Mouse (Mus musculus) left cerebral cortex, adult 2 months (tissue): ENCODE results near the gene Tmem131. TPM values are rescaled to one million over a fixed set of nuclear protein-coding genes. Genes with fewer than 3 reads are reported as not detected.

Source experiments
- DNase-seq, 2 experiments: peaks; one replicate each; pipeline ENCODE4 v3.0.0; 2021 to 2022; ENCODE audit warnings: low spot score in 2 of 2, mixed read lengths in 1 of 2; ENCODE audit errors: extremely low spot score in 1 of 2
- H3K27ac ChIP-seq: fragments of 200-600 bp; 2 replicates; pipeline ENCODE4 v1.8.1; 2022
- H3K4me3 ChIP-seq: fragments of 200-600 bp; 2 replicates; pipeline ENCODE4 v1.8.1; 2022
- CTCF ChIP-seq: fragments of 200-600 bp; IDR thresholded peaks from 2 replicates; pipeline ENCODE4 v1.8.1; 2022; ENCODE audit warnings: antibody characterized with exemption, mild to moderate bottlenecking, moderate library complexity
- intact Hi-C: fragments of 180-260 bp; cut with DNase I; formaldehyde crosslinking; loops from one replicate; pipeline ENCODE4 v1.15.1; 2025
- total RNA-seq, 2 experiments: library from RNA; stranded (reverse); gene quantifications; 2 replicates each; pipeline ENCODE4 v1.2.3; 2021

The Tmem131 gene
- total RNA-seq, 2 experiments from 2014 or later: 53.6 to 61.1 TPM

DNA sequence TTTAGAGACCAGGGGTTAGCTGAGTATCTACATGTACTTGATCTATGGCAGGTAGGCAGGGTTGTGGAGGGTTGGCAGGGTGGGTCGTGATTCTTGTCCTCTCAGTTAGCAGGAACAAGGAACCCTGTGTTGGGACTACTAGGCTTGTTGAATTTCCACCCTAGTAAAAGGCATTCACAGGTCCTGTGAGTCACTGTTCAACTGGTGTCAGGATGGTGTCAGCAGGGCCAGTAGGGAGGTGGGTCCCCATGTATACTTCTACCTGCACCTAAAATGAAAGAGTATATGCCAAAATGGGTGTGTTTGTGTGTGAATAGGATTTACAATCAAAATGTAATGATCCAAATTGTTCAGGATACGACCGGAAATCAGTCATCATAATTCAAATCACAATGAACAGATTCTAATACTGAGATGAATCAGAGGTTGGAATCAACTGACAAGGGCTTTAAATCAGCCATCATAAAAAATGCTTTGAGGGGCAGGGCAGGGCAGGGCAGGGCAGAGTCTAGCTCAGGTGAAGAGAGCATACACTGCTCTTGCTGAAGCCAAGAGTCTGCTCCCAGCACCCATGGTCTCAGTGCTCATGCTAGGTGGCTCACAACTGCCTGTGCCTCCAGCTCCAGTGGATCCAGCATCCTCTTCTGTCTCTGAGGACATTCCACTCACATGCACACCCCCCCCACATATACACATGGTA, 27.6 kb upstream of the Tmem131 start:
- no peak for DNase-seq
- H3K4me3 ChIP-seq: no peak overlapping the region
- H3K27ac ChIP-seq: no peak overlapping the region
- intact Hi-C loops: no loop called here
- no peak for TF ChIP-seq CTCF

DNA sequence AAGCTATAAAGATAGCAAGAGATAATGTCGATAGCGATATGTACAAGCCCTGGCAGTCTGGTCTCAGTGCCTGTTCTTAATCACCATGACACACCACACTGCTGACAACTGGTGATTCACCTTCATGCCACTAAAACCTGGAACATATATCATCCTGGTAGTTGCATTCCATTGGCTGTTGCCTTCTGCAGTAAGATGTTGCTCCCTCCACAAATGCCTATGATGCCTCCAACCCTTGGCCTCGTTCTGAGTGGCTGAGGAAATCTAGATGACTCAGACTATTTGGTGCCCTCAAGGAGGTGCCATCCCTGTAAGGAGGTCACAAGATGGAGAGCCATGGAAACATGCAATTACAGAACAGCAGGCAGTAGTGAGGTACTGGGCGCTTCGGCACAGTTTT, 22.4 kb upstream of the Tmem131 start:
- intact Hi-C loops: no loop called here

DNA sequence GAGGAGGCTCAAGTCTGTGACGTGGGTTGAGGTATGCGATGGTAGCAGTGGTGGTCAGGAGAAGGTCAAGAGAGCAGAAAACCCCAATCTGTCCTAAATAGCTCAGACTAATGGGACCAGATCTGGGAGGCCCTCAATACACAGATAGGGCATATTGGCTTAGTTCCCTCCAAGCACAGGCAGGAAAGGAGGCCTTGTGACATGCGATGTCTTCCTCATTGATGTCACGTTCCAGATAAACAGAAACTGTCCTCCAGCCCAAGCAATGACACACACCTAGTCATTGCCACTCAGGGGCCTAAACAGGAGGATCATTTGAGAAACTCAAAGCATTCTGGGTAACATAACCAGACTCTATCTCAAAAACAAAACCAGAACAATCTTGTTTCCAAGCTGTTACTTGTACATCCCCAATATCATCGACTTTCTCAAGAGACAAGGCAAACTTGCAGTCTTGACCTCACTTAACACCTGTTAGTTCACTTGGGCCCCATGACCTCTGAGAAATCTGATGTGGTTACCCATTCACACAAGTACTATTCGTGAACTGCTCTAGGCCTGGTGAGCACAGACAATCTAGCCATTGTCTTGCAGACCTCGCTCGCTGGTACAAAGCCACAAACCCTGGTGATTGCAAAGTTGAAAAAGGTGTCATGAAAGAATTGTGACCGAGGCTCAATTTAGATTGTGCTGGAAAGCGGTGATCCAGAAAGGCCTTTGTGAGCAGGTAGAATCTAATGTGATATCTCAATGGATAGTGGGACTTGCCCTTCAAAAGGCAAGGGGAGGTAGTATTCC, 19.1 kb upstream of the Tmem131 start:
- intact Hi-C loops: no loop called here

More for the DNA sequence above, 22.4 kb upstream of the Tmem131 start:
- TF ChIP-seq CTCF: no peak
- no peak for DNase-seq
- H3K27ac ChIP-seq: no peak overlapping the region
- H3K4me3 ChIP-seq: no peak overlapping the region

DNA sequence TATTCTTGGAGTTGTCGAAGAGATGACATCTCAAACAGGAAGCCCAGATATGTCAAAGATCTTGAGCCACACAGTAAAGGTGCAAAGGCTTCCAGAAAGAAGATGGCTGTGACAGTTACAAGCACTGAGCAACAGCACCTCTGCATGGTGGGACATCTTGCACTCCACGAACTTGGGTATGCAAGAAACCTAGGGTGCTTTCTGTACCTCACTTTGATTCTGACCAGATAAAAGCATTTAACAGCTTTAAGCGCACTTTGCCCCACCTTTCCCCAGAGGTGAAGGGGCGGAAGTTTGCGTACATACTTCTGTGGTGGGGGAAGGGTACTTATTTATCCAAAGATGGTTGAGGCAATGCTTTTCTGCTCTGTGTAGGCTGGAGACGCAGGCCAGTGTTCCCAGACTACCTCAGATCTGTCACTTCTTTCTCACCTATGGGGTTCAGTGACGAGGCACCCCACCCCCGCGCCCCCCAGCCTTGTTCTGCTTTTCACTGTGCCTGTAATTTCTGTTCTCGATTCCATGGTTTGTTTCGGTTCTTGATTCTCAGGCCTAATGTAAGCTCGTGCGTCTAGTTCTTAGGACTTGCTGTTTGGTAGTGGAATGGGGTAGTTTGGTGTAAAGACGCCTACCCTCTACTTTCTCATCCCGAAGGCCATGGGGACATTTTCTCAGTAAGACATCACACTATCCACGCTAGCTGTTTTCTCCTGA, 17.2 kb upstream of the Tmem131 start:
- TF ChIP-seq CTCF: no peak
- intact Hi-C loops: no loop called here
- no peak overlapping the region for H3K4me3 ChIP-seq
- no peak for DNase-seq
- no peak overlapping the region for H3K27ac ChIP-seq

More for the DNA sequence above, 19.1 kb upstream of the Tmem131 start:
- DNase-seq: no peak
- TF ChIP-seq CTCF: no peak
- no peak overlapping the region for H3K4me3 ChIP-seq
- H3K27ac ChIP-seq: no peak overlapping the region

DNA sequence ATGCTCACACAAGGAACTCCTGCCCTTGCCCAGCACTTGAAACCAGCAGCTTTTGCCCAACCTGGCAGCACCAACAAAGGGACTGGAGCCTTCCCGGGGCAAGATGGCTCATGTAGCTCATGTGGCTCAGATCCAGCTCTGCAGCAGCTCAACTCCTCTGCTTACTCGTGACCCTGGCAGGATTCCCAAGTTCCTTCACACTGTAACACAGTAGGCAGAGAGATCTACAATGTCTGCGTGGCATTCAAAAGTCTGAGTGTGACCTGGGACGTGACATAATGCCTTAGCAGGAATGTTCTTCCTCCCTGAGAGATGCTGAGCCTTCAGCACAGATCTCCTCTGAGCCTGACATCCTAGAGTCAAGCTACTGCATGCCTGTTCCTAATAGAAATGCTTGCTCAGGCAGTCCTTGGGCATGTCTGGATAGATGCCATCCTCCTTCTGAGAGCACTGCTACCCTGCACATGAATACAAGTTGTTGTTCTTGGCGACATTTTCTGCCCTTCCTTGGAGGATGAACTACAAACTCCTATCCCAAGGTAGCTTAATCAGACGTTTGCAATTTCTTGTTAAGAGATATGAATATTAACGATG, 6.2 kb upstream of the Tmem131 start:
- Histone ChIP-seq H3K4me3 (no peak overlapping the region), H3K27ac (no peak overlapping the region)
- no peak for TF ChIP-seq CTCF
- DNase-seq: no peak
- intact Hi-C loops: loop anchor here (5.0 kb wide), 1 partner anchor 103 kb away; no protein-coding TSS in a partner anchor

DNA sequence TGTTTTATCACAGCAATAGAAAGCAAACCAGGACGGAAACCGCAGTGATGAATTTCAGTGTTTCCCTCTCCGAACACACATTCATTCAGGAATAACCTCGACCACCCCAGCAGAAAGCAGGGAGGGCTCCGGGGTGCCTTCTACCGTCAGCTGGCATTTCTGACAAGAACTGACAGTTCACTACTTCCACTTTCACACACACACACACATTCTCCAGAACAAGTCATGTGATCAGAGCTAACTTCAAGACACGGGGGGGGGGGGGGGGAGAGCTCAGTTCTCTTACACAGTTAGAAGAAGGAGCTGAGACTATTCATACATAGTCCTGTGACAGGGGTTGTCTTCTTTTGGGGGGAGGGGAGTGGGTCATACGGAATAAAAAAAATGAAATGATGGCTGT, 4.0 kb upstream of the Tmem131 start:
- no peak for TF ChIP-seq CTCF
- intact Hi-C loops: loop anchor here (5.0 kb wide), 1 partner anchor 105 kb away; no protein-coding TSS in a partner anchor

DNA sequence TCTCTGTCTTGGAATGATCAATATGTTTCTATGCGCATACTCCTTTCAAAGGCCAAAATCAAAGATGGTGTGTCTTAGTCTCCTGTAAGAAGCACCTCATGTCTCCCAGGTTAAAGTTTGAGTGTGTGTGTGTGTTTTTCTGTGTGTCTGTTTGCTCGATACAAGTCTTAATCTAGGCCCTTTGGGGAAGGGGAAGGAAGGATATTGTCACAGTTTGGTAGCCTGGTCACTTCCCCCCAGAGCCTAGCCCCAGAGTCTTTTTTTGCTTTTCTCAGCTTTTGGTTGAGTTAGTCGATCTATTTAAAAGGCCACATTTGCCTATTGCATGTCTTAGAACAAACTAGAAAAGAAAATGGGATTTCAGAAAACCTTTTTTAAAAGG, 3.1 kb downstream of the Tmem131 start:
- intact Hi-C loops: loop anchor here (5.0 kb wide), 2 partner anchors 233 to 312 kb away; no protein-coding TSS in a partner anchor
- no peak for TF ChIP-seq CTCF
- H3K4me3 ChIP-seq: peak overlapping the region; percentile 73
- no peak for DNase-seq
- H3K27ac ChIP-seq: peak overlapping the region; percentile 99

More for the DNA sequence above, 4.0 kb upstream of the Tmem131 start:
- DNase-seq: no peak
- Histone ChIP-seq H3K27ac (no peak overlapping the region), H3K4me3 (no peak overlapping the region)

DNA sequence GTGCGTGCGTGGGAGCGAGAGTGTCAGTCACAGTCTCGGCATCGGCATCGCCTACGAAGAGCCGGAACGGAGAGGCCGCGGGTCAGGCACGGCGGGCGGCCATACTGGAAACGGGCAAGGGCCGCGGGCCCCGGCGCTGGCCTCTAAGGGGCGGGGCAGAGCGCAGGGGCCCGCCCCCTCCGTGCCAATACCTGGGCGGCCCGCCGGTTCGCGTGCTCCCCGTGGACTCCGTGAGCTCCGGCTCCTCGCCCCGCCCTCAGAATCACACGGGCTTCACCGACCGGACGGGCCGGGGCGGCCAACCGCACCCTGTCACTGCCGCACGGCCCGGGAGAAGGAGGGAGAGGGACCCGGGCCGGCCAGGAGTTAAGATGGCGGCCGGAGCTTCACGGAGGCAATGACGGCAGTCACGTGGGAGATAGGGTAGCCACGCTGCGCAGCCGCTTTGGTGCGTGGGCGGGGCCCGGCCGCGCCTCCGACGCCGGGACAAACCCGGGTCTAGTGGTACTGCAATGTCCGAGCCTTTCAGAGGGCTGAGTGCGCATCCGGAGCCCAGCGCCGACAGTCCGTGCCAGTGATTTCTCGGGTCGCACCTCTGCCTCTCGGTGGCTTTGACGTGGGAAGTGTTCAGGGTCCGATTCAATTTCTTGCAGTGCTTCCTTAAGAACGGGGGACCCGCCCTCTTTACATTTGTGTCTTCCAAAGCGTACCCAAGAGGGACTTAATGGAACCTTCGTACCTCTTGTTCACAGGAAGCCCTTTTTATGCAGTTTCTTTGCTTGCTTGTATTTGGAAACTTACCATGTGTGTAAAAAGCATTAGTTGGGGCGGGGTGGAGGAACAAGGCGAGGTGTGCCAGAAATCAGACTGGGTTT, 3.7 kb downstream of the Tmem131 start:
- intact Hi-C loops: loop anchor here (5.0 kb wide), 4 partner anchors 107 to 313 kb away; no protein-coding TSS in a partner anchor
- TF ChIP-seq CTCF: no peak; the same call in 1 of the 2 replicates
- peak overlapping the region; percentile 73 for H3K4me3 ChIP-seq
- H3K27ac ChIP-seq: peak overlapping the region; percentile 99
- DNase-seq: peak; percentile 90 to 91

DNA sequence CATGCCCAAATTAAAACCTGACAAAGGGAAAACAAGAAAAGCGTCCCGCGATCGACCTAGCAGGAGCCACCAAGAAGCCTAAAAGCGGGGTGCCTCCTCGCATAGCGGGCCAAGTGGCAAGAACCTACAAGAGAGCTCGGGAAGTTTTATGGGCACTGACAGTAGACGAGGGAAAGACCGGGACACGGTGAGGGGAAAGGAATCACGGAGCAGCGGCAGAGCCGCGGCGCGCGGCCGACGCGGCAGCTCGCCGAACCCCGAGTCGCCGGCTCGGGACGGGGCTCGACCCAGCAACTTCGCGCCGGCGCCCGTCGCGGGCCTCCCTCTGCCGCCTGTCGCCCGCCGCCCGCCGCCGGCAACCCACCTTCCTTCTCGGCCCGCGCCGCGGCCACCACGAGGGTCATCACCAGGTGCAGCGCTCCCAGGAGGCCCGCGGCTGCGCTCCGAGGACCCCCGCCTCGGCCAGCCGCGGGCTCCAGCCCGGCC, 4.6 kb downstream of the Tmem131 start:
- Histone ChIP-seq H3K4me3 (peak overlapping the region; percentile 73), H3K27ac (peak overlapping the region; percentile 99)
- intact Hi-C loops: loop anchor here (5.0 kb wide), 2 partner anchors 107 to 233 kb away; no protein-coding TSS in a partner anchor
- no peak for TF ChIP-seq CTCF
- peak; percentile 35 to 42 for DNase-seq

DNA sequence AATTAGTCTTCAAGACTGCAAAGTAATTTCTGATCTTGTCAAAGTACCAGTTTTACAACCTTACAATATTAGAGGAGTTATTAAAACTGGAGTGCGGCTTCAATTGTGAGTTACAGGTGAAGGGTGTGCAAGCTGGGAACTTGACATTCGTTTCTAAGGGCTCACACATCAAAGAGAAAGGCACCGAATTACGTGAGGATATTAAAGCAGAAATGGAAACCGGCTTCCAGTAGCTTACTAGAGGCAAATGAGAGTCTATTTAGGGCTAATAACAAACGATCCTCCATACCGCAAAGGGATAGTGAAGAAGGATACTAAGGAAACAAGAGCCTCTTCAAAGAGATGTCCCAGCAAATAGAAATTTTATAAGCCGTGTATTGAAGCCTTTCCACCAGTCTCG, 5.1 kb downstream of the Tmem131 start:
- Histone ChIP-seq H3K27ac (no peak overlapping the region), H3K4me3 (peak overlapping the region; percentile 73)
- no peak for TF ChIP-seq CTCF
- intact Hi-C loops: loop anchor here (5.0 kb wide), 2 partner anchors 106 to 234 kb away; no protein-coding TSS in a partner anchor
- DNase-seq: no peak
